Mouse (Mus musculus) CH12.LX (cell line): Measurements from ENCODE around the gene Trpv1.

Source experiments
- CHD2 ChIP-seq: IDR thresholded peaks from 2 replicates; pipeline ENCODE4 v1.6.1; 2011; ENCODE audit warnings: low read length, improper control_type of control experiment
- CTCF ChIP-seq, 2 experiments: IDR thresholded peaks in 1 of 2; conservative IDR thresholded peaks in 1 of 2; 2 replicates each; pipeline ENCODE4 v1.5.1; 2011 to 2012; ENCODE audit warnings: low read depth in 2 of 2, low read length in 2 of 2, improper control_type of control experiment in 1 of 2, inconsistent platforms in 1 of 2, mild to moderate bottlenecking in 1 of 2, moderate library complexity in 1 of 2
- ELF1 ChIP-seq: IDR thresholded peaks from 2 replicates; pipeline ENCODE4 v1.6.1; 2014; ENCODE audit warnings: low read depth, mild to moderate bottlenecking, inconsistent platforms, low read length, improper control_type of control experiment
- EP300 ChIP-seq: IDR thresholded peaks from 2 replicates; pipeline ENCODE4 v1.6.1; 2011; ENCODE audit warnings: low read length, improper control_type of control experiment
- ETS1 ChIP-seq: conservative IDR thresholded peaks from 2 replicates; pipeline ENCODE4 v1.6.1; 2012; ENCODE audit warnings: low read depth, mild to moderate bottlenecking, inconsistent platforms, low read length, improper control_type of control experiment, moderate library complexity
- MAFK ChIP-seq: IDR thresholded peaks from 2 replicates; pipeline ENCODE4 v1.6.1; 2011; ENCODE audit warnings: low read length, improper control_type of control experiment; ENCODE audit not compliant: insufficient replicate concordance
- MEF2A ChIP-seq: IDR thresholded peaks from 2 replicates; pipeline ENCODE4 v1.6.1; 2014; ENCODE audit warnings: low read depth, mild to moderate bottlenecking, inconsistent platforms, low read length, improper control_type of control experiment, borderline replicate concordance
- MYC ChIP-seq: IDR thresholded peaks from 2 replicates; pipeline ENCODE4 v1.6.1; 2011; ENCODE audit warnings: low read depth, mild to moderate bottlenecking, improper control_type of control experiment, low read length
- NELFE ChIP-seq: IDR thresholded peaks from 2 replicates; pipeline ENCODE4 v1.6.1; 2011; ENCODE audit warnings: low read depth, low read length, improper control_type of control experiment
- NRF1 ChIP-seq: IDR thresholded peaks from 2 replicates; pipeline ENCODE4 v1.6.1; 2014; ENCODE audit warnings: low read depth, mild to moderate bottlenecking, inconsistent platforms, low read length, improper control_type of control experiment, moderate library complexity
- POLR2A ChIP-seq: IDR thresholded peaks from 2 replicates; pipeline ENCODE4 v1.6.1; 2011; ENCODE audit warnings: low read depth, mild to moderate bottlenecking, improper control_type of control experiment, low read length
- RAD21 ChIP-seq: IDR thresholded peaks from 2 replicates; pipeline ENCODE4 v1.6.1; 2011; ENCODE audit warnings: low read depth, mild to moderate bottlenecking, low read length, improper control_type of control experiment, moderate library complexity
- USF2 ChIP-seq: conservative IDR thresholded peaks from 2 replicates; pipeline ENCODE4 v1.6.1; 2011; ENCODE audit warnings: low read depth, low read length, improper control_type of control experiment
- ZNF384 ChIP-seq: IDR thresholded peaks from 2 replicates; pipeline ENCODE4 v1.6.1; 2012; ENCODE audit warnings: low read depth, low read length, improper control_type of control experiment, inconsistent platforms

DNA sequence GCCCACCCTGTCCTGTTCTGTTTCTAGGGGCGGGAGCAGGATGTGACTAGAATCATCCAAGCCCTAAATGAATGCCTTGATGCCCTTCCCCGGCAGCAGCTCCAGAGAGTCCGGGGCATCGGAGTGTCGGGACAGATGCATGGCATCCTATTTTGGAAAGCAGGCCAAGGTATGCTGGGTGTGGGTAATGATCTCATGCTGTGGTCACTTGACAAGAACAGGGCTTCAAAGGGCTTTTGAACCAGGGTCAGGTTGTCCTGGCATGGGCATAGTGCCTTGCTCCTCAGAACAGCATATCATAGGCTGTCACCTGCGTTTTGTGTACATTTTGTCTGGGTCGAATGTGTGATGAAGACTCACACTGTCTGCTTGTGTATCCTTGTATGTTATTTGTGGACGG lies 30.2 kb upstream of the Trpv1 start:
- TF ChIP-seq CTCF (conservative IDR thresholded peaks at IDR 0.05 in 1 of 2, IDR thresholded peaks at IDR 0.05 in 1 of 2; ENCODE audit: low read depth in 2 of 2, low read length in 2 of 2) (no peak), POLR2A (no peak), ETS1 (no peak), CHD2 (no peak), MYC (no peak), ZNF384 (no peak), MAFK (no peak), NRF1 (no peak), MEF2A (no peak), USF2 (no peak), ELF1 (no peak), EP300 (no peak), NELFE (no peak), RAD21 (no peak)
